Mouse (Mus musculus) gastrocnemius, postnatal 25 days (tissue): ENCODE measurements around the gene Rgs5. TPM values are rescaled to one million over a fixed set of nuclear protein-coding genes. Genes with fewer than 3 reads are reported as not detected.

Experiments
- DNase-seq: peaks from one replicate; pipeline ENCODE4 v3.0.0; 2022
- total RNA-seq, 2 experiments: library from RNA; stranded (reverse); gene quantifications; 1 replicate in 1 of 2; 2 replicates in 1 of 2; pipeline ENCODE4 v1.2.3; 2021

The Rgs5 gene
- total RNA-seq, 2 experiments from 2014 or later = 162 to 186 TPM

- DNase-seq = no peak
These were observed 71.0 kb downstream of the Rgs5 start for GRCm38 (mm10) chr1:169726319-169726718.

- DNase-seq = no peak
These were observed 75.3 kb downstream of the Rgs5 start for GRCm38 (mm10) chr1:169730599-169731100.

- DNase-seq = no peak
These were observed 80.8 kb downstream of the Rgs5 start for GRCm38 (mm10) chr1:169736139-169736538.

GRCm38 (mm10) chr1:169737231-169737630 lies 81.9 kb downstream of the Rgs5 start:
- peak; percentile 26 for DNase-seq

GRCm38 (mm10) chr1:169741147-169741546 lies 85.8 kb downstream of the Rgs5 start:
- no peak for DNase-seq

Other genes with a start within 250 kb of the Rgs5 start
- gene Nuf2, start 124.0 kb upstream of the Rgs5 start, total RNA-seq = under 1 TPM; 0.54 to 0.70 TPM
- gene Rgs4, start 92.1 kb downstream of the Rgs5 start, total RNA-seq = 1 to 10 TPM; 6.9 to 9.0 TPM